Mouse (Mus musculus) MEL (cell line): ENCODE results near the gene Ccn1.

ENCODE experiments used
- CTCF ChIP-seq, 3 experiments: IDR thresholded peaks in 2 of 3; conservative IDR thresholded peaks in 1 of 3; 2 replicates each; pipeline ENCODE4 v1.5.1; 2011 to 2012; ENCODE audit warnings: low read length in 3 of 3, low read depth in 2 of 3, mild to moderate bottlenecking in 2 of 3, improper control_type of control experiment in 1 of 3, inconsistent platforms in 1 of 3, mixed read lengths in 1 of 3, moderate library complexity in 1 of 3; ENCODE audit not compliant: control insufficient read depth in 1 of 3, insufficient read depth in 1 of 3, poor library complexity in 1 of 3, severe bottlenecking in 1 of 3
- E2F4 ChIP-seq: IDR thresholded peaks from 2 replicates; pipeline ENCODE4 v1.6.1; 2011; ENCODE audit warnings: low read depth, low read length, improper control_type of control experiment, borderline replicate concordance
- ELF1 ChIP-seq: IDR thresholded peaks from 2 replicates; pipeline ENCODE4 v1.6.1; 2014; ENCODE audit warnings: low read depth, mild to moderate bottlenecking, inconsistent platforms, low read length, improper control_type of control experiment, moderate library complexity
- EP300 ChIP-seq, 2 experiments: IDR thresholded peaks; 2 replicates each; pipeline ENCODE4 v1.6.1; 2011; ENCODE audit warnings: improper control_type of control experiment in 2 of 2, low read length in 2 of 2, low read depth in 1 of 2, mild to moderate bottlenecking in 1 of 2
- GATA1 ChIP-seq: IDR thresholded peaks from 2 replicates; pipeline ENCODE4 v1.6.1; 2011; ENCODE audit warnings: low read depth, low read length, improper control_type of control experiment
- HCFC1 ChIP-seq: IDR thresholded peaks from 2 replicates; pipeline ENCODE4 v1.6.1; 2012; ENCODE audit warnings: low read depth, mild to moderate bottlenecking, inconsistent platforms, low read length, improper control_type of control experiment, moderate library complexity
- MXI1 ChIP-seq: IDR thresholded peaks from 2 replicates; pipeline ENCODE4 v1.6.1; 2011; ENCODE audit warnings: mild to moderate bottlenecking, low read depth, low read length, improper control_type of control experiment
- POLR2A ChIP-seq, 2 experiments: IDR thresholded peaks; 2 replicates each; pipeline ENCODE4 v1.6.1; 2011 to 2012; ENCODE audit warnings: low read length in 2 of 2, mild to moderate bottlenecking in 2 of 2, control low read depth in 1 of 2, improper control_type of control experiment in 1 of 2, low read depth in 1 of 2, moderate library complexity in 1 of 2; ENCODE audit not compliant: control insufficient read depth in 1 of 2, insufficient read depth in 1 of 2, poor library complexity in 1 of 2
- SMC3 ChIP-seq: IDR thresholded peaks from 2 replicates; pipeline ENCODE4 v1.6.1; 2011; ENCODE audit warnings: low read depth, low read length, improper control_type of control experiment
- TAL1 ChIP-seq: IDR thresholded peaks from 2 replicates; pipeline ENCODE4 v1.6.1; 2012; ENCODE audit warnings: mild to moderate bottlenecking, inconsistent platforms, low read length, moderate library complexity, mixed read lengths
- TBP ChIP-seq: IDR thresholded peaks from 2 replicates; pipeline ENCODE4 v1.8.0; 2011; ENCODE audit warnings: low read depth, low read length, improper control_type of control experiment
- USF1 ChIP-seq: IDR thresholded peaks from 2 replicates; pipeline ENCODE4 v1.6.1; 2014; ENCODE audit warnings: low read depth, mild to moderate bottlenecking, inconsistent platforms, low read length, improper control_type of control experiment, moderate library complexity

DNA sequence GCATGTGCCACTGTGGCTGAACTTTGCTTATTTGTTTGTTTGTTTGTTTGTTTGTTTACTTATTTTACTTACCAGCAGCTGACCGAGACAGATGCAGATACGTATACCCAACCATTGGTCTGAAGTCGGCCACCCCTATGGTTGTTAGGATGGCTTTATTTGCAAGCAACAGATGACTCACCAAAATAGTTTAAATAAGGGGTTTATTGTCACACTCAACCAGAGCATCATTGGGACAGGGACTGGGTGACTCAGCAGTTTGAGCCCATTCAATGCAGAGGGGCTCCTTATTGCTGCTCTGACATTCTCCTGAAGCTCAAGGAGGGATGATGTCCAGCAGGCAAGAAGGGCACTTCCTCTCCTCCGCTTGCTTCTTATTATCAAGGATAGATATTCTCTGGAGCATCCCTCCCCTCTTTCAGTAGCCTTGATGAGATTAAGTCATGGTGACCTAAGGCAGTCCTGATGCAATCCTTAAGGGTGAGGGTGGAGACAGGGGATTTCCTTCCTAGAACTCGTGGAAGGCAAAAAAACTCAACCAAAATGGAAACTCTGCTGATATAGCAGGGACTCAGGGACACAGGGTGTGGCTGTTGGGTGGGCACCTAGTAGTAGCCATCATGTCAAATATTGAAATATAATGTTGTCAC lies 8.6 kb downstream of the Ccn1 start:
- no peak for TF ChIP-seq CTCF (IDR thresholded peaks at IDR 0.05 in 2 of 3, conservative IDR thresholded peaks at IDR 0.05 in 1 of 3; ENCODE audit: control insufficient read depth in 1 of 3, insufficient read depth in 1 of 3, low read depth in 2 of 3, low read length in 3 of 3, poor library complexity in 1 of 3, severe bottlenecking in 1 of 3)
- TF ChIP-seq TBP = no peak
- TF ChIP-seq MXI1 = no peak
- TF ChIP-seq POLR2A (IDR thresholded peaks at IDR 0.05; ENCODE audit: control insufficient read depth in 1 of 2, insufficient read depth in 1 of 2, low read depth in 1 of 2, low read length in 2 of 2, poor library complexity in 1 of 2) = no peak
- no peak for TF ChIP-seq TAL1
- TF ChIP-seq HCFC1 = no peak
- no peak for TF ChIP-seq ELF1
- no peak for TF ChIP-seq GATA1
- no peak for TF ChIP-seq EP300 (IDR thresholded peaks at IDR 0.05; ENCODE audit: low read depth in 1 of 2, low read length in 2 of 2)
- TF ChIP-seq USF1 = no peak
- TF ChIP-seq E2F4 = no peak
- no peak for TF ChIP-seq SMC3
